Mouse (Mus musculus) olfactory bulb, adult 2 months (tissue): ENCODE measurements around the gene Banf2. TPM values are rescaled to one million over a fixed set of nuclear protein-coding genes. Genes with fewer than 3 reads are reported as not detected.

Experiments used
- H3K27ac ChIP-seq: fragments of 200-500 bp; 2 replicates; pipeline ENCODE4 v1.5.1; 2012; ENCODE audit warnings: low read depth, low read length; ENCODE audit not compliant: insufficient read depth
- H3K4me1 ChIP-seq: fragments of 200-500 bp; 2 replicates; pipeline ENCODE4 v1.6.1; 2012; ENCODE audit warnings: low read length; ENCODE audit not compliant: control insufficient read depth, insufficient read depth
- H3K4me3 ChIP-seq: fragments of 200-500 bp; 2 replicates; pipeline ENCODE4 v1.5.1; 2012; ENCODE audit warnings: mild to moderate bottlenecking, low read depth, low read length, moderate library complexity; ENCODE audit not compliant: insufficient read depth
- CTCF ChIP-seq: fragments of 200-500 bp; IDR thresholded peaks from 2 replicates; pipeline ENCODE4 v1.5.1; 2012; ENCODE audit warnings: low read depth, mild to moderate bottlenecking, low read length, moderate library complexity; ENCODE audit not compliant: insufficient read depth
- POLR2A ChIP-seq: fragments of 200-500 bp; IDR thresholded peaks from 2 replicates; pipeline ENCODE4 v1.6.1; 2012; ENCODE audit warnings: mild to moderate bottlenecking, low read depth, low read length, moderate library complexity; ENCODE audit not compliant: insufficient read depth
- WGBS: fragments of 180-500 bp; shearing (Covaris S2); methylation state at CpG from one replicate; pipeline ENCODE4 v1.1.7; 2018; 5-methylcytosine and 5-hydroxymethylcytosine counted together
- polyA plus RNA-seq: library from polyadenylated mRNA; stranded (reverse); fragments of >200 nt; gene quantifications from 2 replicates; pipeline ENCODE4 v1.2.4, GENCODE M21; 2012; ENCODE audit warnings: low replicate concordance; ENCODE audit not compliant: missing spikeins, insufficient read depth, insufficient read length

The Banf2 gene
- polyA plus RNA-seq, 1 experiment = not detected

DNA sequence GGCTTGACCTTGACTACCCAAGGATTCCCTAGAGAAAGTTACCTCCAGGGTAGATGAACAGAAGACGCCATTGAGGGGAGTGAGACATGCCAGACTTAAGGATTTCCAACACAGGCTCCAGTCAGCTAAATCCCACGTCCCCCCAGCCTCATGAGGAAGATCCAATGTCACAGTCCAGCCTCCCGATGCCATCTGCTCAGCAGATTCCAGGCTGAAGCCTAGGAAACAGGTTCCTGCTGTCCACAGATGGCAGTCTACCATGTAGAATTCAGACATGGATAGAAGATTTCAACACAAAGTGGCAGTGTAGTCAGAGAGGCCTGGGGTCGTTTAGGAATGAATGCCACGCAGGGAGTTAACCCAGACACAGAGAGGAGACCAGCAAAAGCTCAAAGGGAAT lies 18.4 kb upstream of the Banf2 start:
- H3K27ac ChIP-seq = no peak overlapping the region
- TF ChIP-seq POLR2A = no peak
- TF ChIP-seq CTCF = no peak

DNA sequence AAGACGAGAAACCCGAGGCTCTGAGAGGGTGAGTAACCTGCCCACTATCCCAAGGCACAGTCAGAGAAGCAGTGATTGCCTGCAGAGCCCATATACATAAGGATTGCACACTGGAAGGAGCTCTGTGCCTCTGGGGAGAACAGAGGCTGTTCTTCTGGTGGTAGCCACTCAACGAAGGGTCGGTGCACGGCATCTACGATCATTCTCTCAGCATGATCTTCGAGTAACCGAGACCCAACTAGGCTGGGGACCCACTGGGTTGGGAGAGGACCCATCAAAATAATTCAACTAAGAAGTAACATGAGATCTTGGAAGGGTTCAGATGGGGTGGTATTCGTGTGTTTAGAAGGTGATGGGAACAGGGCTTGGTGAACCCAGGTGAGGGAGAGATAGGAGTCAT lies 17.0 kb upstream of the Banf2 start:
- Histone ChIP-seq H3K27ac (no peak overlapping the region), H3K4me1 (no peaks in the 10 kb centered on the region), H3K4me3 (no peak overlapping the region)
- no peak for TF ChIP-seq CTCF
- TF ChIP-seq POLR2A = no peak
- 89% methylated on average over 9 of the region's 9 CpGs for WGBS

More for the DNA sequence above, 18.4 kb upstream of the Banf2 start:
- Histone ChIP-seq H3K4me3 (no peak overlapping the region), H3K4me1 (peaks cover 8% of the 10 kb centered on the region)
- 63% methylated on average over 5 of the region's 5 CpGs for WGBS

DNA sequence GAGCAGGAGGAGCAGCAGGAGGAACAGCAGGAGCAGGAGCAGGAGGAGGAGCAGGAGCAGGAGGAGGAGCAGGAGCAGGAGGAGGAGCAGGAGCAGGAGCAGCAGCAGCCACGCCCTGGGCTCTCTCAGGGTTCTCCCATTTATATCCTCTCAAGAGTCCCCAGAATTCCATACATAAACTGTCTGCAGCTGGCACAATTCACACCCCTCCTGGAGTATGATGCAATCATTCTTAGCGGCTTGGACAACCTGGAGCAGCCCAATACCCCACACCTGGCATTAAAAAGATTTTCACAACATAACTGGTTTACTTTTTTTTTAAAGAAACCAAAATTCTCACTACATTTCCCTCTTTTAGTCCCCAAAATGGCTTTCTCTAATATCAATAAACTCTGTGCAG lies 12.9 kb upstream of the Banf2 start:
- Histone ChIP-seq H3K4me3 (no peak overlapping the region), H3K4me1 (no peaks in the 10 kb centered on the region), H3K27ac (no peak overlapping the region)
- TF ChIP-seq CTCF = no peak
- no peak for TF ChIP-seq POLR2A
- 70% methylated on average over 2 of the region's 2 CpGs for WGBS

DNA sequence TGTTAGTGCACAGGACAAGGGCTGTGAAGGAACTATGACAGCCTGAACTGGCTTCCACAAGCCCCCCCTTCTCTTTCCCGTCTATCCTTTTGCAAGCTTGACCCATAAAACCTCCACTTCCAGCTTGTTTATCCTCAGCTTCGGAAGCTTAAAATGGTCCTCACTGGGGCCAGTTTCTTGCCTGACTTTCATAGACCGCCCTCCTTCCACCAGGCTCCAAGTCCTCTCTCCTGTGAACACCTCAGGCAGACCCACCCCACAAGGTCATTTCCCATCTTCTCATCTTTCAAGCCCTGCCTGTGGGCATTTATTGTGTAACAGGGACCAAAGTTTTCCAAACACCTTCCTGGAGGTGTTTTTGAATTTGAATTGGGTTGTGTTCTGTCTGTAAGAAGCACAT lies 10.4 kb upstream of the Banf2 start:
- 88% methylated on average over 3 of the region's 3 CpGs for WGBS
- Histone ChIP-seq H3K4me1 (no peaks in the 10 kb centered on the region), H3K4me3 (no peak overlapping the region), H3K27ac (no peak overlapping the region)
- TF ChIP-seq CTCF = no peak
- TF ChIP-seq POLR2A = no peak

DNA sequence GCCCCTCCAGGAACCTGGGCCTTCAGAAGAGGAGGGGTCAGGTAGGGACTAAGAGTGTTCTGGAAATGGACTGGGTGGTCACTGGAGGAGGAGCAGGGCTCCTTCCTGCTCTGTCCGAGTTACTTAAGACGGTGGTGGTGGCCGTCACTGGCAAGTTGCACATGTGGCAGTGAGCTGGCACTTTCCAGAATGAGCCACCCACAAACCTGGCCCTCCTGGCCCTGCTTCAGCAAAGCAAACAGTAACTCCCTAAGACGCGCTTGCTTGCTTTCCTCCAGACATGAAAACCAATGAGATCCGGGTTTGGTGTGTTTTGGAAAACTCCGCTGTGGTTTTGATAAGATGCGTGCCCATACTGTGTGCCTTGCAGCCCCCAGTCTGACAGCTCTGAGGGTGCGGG lies 7.5 kb upstream of the Banf2 start:
- TF ChIP-seq CTCF (no peak), POLR2A (no peak)
- no peak overlapping the region for H3K27ac ChIP-seq
- WGBS = 97% methylated on average over 9 of the region's 9 CpGs
- no peak overlapping the region for H3K4me3 ChIP-seq
- no peaks in the 10 kb centered on the region for H3K4me1 ChIP-seq

DNA sequence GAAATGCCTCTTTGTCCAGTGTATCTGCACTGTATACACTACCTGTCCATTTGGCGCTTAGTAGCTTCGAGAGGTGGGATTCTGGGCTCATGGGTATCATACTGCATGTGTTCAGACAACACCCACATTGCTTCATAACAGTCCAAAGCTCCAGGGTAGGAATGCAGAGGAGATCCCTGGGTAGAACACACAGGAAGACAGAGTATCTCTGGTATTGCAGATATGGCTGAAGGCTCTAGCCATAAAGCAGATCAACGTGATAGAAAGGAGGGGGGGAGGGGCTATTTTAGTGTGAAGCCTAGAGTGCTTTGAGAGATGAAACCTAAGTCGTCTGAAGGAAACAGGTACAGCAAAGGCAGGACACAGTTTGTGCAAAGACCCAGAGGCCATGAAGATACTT lies 6.4 kb upstream of the Banf2 start:
- 83% methylated on average over 4 of the region's 4 CpGs for WGBS
- TF ChIP-seq CTCF (no peak), POLR2A (no peak)
- H3K27ac ChIP-seq = no peak overlapping the region
- H3K4me1 ChIP-seq = no peaks in the 10 kb centered on the region
- no peak overlapping the region for H3K4me3 ChIP-seq

DNA sequence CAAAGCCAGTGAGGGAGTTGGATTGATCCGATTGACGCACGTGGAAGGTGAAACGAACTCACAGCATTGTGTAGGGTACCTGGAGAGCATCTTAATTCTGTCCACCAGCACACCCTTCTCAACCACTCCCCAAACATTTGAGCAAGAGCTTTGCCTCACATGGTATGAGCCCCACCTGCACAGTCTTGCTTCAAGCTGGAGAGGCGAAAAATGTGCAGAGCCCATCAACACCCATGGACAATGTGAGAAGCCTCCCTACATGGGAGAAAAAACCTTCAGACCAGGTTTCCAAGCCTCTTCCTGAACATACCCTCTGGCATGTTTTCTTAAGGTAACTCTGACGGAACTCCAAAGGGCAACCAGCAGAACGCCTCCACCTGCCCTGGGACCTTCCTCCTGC lies 2.1 kb upstream of the Banf2 start:
- no peak for TF ChIP-seq CTCF
- no peak for TF ChIP-seq POLR2A
- H3K4me3 ChIP-seq = no peak overlapping the region
- 96% methylated on average over 7 of the region's 7 CpGs for WGBS
- no peaks in the 10 kb centered on the region for H3K4me1 ChIP-seq
- no peak overlapping the region for H3K27ac ChIP-seq

DNA sequence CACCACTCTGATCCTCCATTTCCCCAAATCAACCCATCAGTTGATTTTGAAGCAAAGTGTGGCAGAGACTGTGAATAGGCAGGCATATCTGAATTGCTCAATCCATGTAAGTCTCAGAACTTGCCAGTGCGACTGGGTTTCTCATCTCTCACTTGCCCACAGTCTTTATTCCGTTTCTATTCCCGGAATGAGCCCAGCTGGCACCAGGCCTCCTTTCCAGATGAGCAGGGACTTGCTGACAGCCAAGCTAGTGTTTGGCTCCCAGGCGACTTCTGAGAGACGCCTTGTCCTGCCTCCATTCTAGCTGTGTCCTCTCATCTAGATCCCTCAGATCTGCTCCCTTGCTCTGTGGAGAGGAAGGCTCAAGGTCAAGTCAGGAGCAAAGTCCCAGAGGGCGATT lies 11.9 kb downstream of the Banf2 start:
- Histone ChIP-seq H3K4me1 (peaks cover 7% of the 10 kb centered on the region), H3K27ac (peak overlapping the region; percentile 26; the same call in 1 of the 2 replicates), H3K4me3 (no peak overlapping the region)
- no peak for TF ChIP-seq POLR2A
- no peak for TF ChIP-seq CTCF
- WGBS = 42% methylated on average over 6 of the region's 6 CpGs

DNA sequence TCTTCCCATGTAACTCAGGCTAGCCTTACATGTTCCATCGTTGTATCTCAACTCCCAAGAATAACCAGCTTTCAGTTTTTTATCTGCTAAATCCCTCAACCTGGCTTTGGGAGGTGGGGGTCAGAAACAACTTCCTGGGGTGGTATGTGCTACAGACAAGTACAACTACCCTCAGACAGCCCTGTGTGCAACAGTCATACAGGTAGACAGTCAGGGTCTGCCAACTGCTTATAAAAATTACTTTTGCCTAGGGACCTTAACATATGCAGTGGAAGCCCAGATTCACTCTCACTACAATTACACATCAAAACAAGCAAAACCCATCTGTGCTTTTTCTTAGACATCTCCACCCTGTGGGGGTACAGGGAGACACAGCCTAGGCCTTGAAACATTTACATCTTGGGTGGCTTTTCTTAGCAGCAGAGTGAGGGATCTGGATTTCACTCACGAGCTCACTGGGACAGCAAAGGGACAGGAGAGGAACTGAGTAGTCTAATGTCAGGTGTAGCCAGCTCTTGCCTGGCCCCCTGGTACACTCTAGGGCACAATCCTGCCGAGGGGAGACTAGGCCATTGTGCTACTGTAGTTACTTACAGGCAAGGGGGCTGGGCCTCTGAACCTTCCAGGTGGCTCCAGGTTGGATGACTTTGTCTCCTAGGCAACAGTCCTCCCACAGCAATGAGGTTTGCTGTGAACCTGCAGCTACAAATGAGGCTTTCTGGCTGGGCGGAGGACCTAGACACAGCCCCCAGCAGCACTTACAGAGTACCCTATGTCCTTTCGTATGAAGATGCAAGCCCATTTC lies 13.1 kb downstream of the Banf2 start:
- WGBS = 73% methylated on average over 5 of the region's 5 CpGs
- Histone ChIP-seq H3K4me1 (peaks cover 7% of the 10 kb centered on the region), H3K4me3 (no peak overlapping the region), H3K27ac (no peak overlapping the region)
- TF ChIP-seq CTCF = no peak
- no peak for TF ChIP-seq POLR2A
